Mouse (Mus musculus) left cerebral cortex, adult 18-20 months (tissue): ENCODE data around the gene Pard6a. TPM values are rescaled to one million over a fixed set of nuclear protein-coding genes. Genes with fewer than 3 reads are reported as not detected.

ENCODE experiments used
- DNase-seq, 2 experiments: peaks; one replicate each; pipeline ENCODE4 v3.0.0; 2021 to 2022; ENCODE audit warnings: low spot score in 2 of 2, mixed read lengths in 1 of 2
- long read RNA-seq, 2 experiments: library from polyadenylated mRNA; stranded (forward); transcript quantifications; one replicate each; pipeline ENCODE4 v2.0.0; 2021
- total RNA-seq, 2 experiments: library from RNA; stranded (reverse); gene quantifications; 2 replicates each; pipeline ENCODE4 v1.2.3; 2021

Gene Pard6a
- 10 to 100 TPM; 41.2 to 46.1 TPM for total RNA-seq
- long read RNA-seq, experiment 1, transcript Pard6a-201 (3 exons, 1,265 nt), result major isoform, 33 of 94 reads
- long read RNA-seq, experiment 1, transcript Pard6a-203 (3 exons, 1,179 nt), result minor isoform, 5 of 94 reads
- long read RNA-seq, experiment 1, transcript Pard6a-205 (3 exons, 1,261 nt), result minor isoform, 28 of 94 reads
- long read RNA-seq, experiment 1, partial matches to known transcripts, result 11 of 94 reads
- long read RNA-seq, experiment 1, other reads (novel, unspliced or antisense), result 15 of 94 reads
- long read RNA-seq, experiment 2, transcript Pard6a-201 (3 exons, 1,265 nt), result major isoform, 20 of 61 reads
- long read RNA-seq, experiment 2, transcript Pard6a-205 (3 exons, 1,261 nt), result minor isoform, 18 of 61 reads
- long read RNA-seq, experiment 2, partial matches to known transcripts, result 9 of 61 reads
- long read RNA-seq, experiment 2, other reads (novel, unspliced or antisense), result 12 of 61 reads

GRCm38 (mm10) chr8:105700966-105701824 lies at the start of gene Pard6a, which contains the start of gene Acd:
Gene Pard6a (plus strand): TSS chr8:105701148.
Gene Acd (minus strand): TSS chr8:105701102.
- DNase-seq, result peak; percentile 94 to 95

- DNase-seq, result no peak
Observed at GRCm38 (mm10) chr8:105657641-105658040, 43.3 kb upstream of the Pard6a start.

- no peak for DNase-seq
Observed at GRCm38 (mm10) chr8:105661167-105661566, 39.8 kb upstream of the Pard6a start.

- no peak for DNase-seq
Observed at GRCm38 (mm10) chr8:105677891-105678290, 23.1 kb upstream of the Pard6a start.

GRCm38 (mm10) chr8:105685325-105685724 lies 15.6 kb upstream of the Pard6a start:
- DNase-seq, result no peak

GRCm38 (mm10) chr8:105685796-105686308 lies 15.1 kb upstream of the Pard6a start, which contains the start of gene Carmil2:
Gene Carmil2 (plus strand): TSS chr8:105686274.
- DNase-seq, result no peak

- no peak for DNase-seq
Observed at GRCm38 (mm10) chr8:105686551-105686950, 14.4 kb upstream of the Pard6a start.

GRCm38 (mm10) chr8:105687512-105687911 lies 13.4 kb upstream of the Pard6a start:
- DNase-seq, result no peak

GRCm38 (mm10) chr8:105688242-105688752 lies 12.7 kb upstream of the Pard6a start:
- no peak for DNase-seq

GRCm38 (mm10) chr8:105689256-105689982 lies 11.5 kb upstream of the Pard6a start:
- DNase-seq, result no peak

GRCm38 (mm10) chr8:105689983-105690360 lies 11.0 kb upstream of the Pard6a start:
- DNase-seq, result no peak

GRCm38 (mm10) chr8:105690978-105691377 lies 10.0 kb upstream of the Pard6a start:
- DNase-seq, result no peak

GRCm38 (mm10) chr8:105692449-105693182 lies 8.3 kb upstream of the Pard6a start:
- no peak for DNase-seq

GRCm38 (mm10) chr8:105693648-105694047 lies 7.3 kb upstream of the Pard6a start:
- DNase-seq, result peak; percentile 75 to 86

- peak; percentile 41 to 51 for DNase-seq
Observed at GRCm38 (mm10) chr8:105694051-105694799, 6.7 kb upstream of the Pard6a start.

GRCm38 (mm10) chr8:105695080-105695780 lies 5.7 kb upstream of the Pard6a start:
- DNase-seq, result no peak

GRCm38 (mm10) chr8:105697196-105697780 lies 3.7 kb upstream of the Pard6a start:
- DNase-seq, result no peak

- no peak for DNase-seq
Observed at GRCm38 (mm10) chr8:105698734-105699133, 2.2 kb upstream of the Pard6a start.
